Mouse (Mus musculus): ENCODE results near the gene 1700034J05Rik. TPM values are rescaled to one million over a fixed set of nuclear protein-coding genes. Genes with fewer than 3 reads are reported as not detected.

1700034J05Rik gene
- total and polyA plus RNA-seq, 2 experiments: not detected

GRCm38 (mm10) chr6:146978691-146979114 lies 24.5 kb upstream of the 1700034J05Rik start:
- 49% methylated on average over 5 of the region's 5 CpGs for WGBS
- no peak overlapping the region for H3K27ac ChIP-seq (replicated peaks; ENCODE audit: insufficient read depth, low read depth, low read length)

GRCm38 (mm10) chr6:146976446-146976845 lies 22.2 kb upstream of the 1700034J05Rik start:
- H3K4me1 ChIP-seq (ENCODE audit: control insufficient read depth, insufficient read depth, low read length): peaks cover 2% of the 10 kb centered on the region; the same call in 1 of the 2 replicates
- peaks cover 14% of the 10 kb centered on the region; the same call in 1 of the 2 replicates for H3K36me3 ChIP-seq (ENCODE audit: control insufficient read depth, insufficient read depth, low read length)
- 87% methylated on average over 8 of the region's 8 CpGs for WGBS
- H3K9ac ChIP-seq (ENCODE audit: low read depth, low read length): no peak overlapping the region
- H3K27me3 ChIP-seq (ENCODE audit: control insufficient read depth, insufficient read depth, low read length): no peaks in the 10 kb centered on the region
- no peak overlapping the region for H3K4me3 ChIP-seq (ENCODE audit: insufficient read depth, low read depth, low read length)
- TF ChIP-seq POLR2A (IDR thresholded peaks at IDR 0.05; ENCODE audit: extremely low read depth, insufficient read depth, low read length): no peak
- H3K79me2 ChIP-seq (ENCODE audit: control insufficient read depth, insufficient read depth, low read length): peaks cover 2% of the 10 kb centered on the region; the same call in 1 of the 2 replicates
- no peak overlapping the region for H3K27ac ChIP-seq (replicated peaks; ENCODE audit: insufficient read depth, low read depth, low read length)
- no peak for DNase-seq (ENCODE audit: extremely low read depth, low read depth, low spot score)

More at GRCm38 (mm10) chr6:146978691-146979114, 24.5 kb upstream of the 1700034J05Rik start:
- Histone ChIP-seq H3K79me2 (ENCODE audit: control insufficient read depth, insufficient read depth, low read length) (no peaks in the 10 kb centered on the region), H3K27me3 (ENCODE audit: control insufficient read depth, insufficient read depth, low read length) (no peaks in the 10 kb centered on the region), H3K4me1 (ENCODE audit: control insufficient read depth, insufficient read depth, low read length) (peaks cover 2% of the 10 kb centered on the region; the same call in 1 of the 2 replicates), H3K9ac (ENCODE audit: low read depth, low read length) (no peak overlapping the region), H3K36me3 (ENCODE audit: control insufficient read depth, insufficient read depth, low read length) (peaks cover 14% of the 10 kb centered on the region; the same call in 1 of the 2 replicates), H3K4me3 (ENCODE audit: insufficient read depth, low read depth, low read length) (no peak overlapping the region)
- TF ChIP-seq POLR2A (IDR thresholded peaks at IDR 0.05; ENCODE audit: extremely low read depth, insufficient read depth, low read length): no peak
- peak; percentile 62 for TF ChIP-seq CTCF (IDR thresholded peaks at IDR 0.05; ENCODE audit: low read depth, low read length)
- peak; percentile 80 for DNase-seq (ENCODE audit: extremely low read depth, low read depth, low spot score)

GRCm38 (mm10) chr6:146973830-146974229 lies 19.6 kb upstream of the 1700034J05Rik start:
- Histone ChIP-seq H3K79me2 (ENCODE audit: control insufficient read depth, insufficient read depth, low read length) (peaks cover 2% of the 10 kb centered on the region; the same call in 1 of the 2 replicates), H3K4me1 (ENCODE audit: control insufficient read depth, insufficient read depth, low read length) (peaks cover 2% of the 10 kb centered on the region; the same call in 1 of the 2 replicates), H3K27ac (replicated peaks; ENCODE audit: insufficient read depth, low read depth, low read length) (no peak overlapping the region), H3K4me3 (ENCODE audit: insufficient read depth, low read depth, low read length) (no peak overlapping the region), H3K27me3 (ENCODE audit: control insufficient read depth, insufficient read depth, low read length) (no peaks in the 10 kb centered on the region), H3K9ac (ENCODE audit: low read depth, low read length) (no peak overlapping the region), H3K36me3 (ENCODE audit: control insufficient read depth, insufficient read depth, low read length) (peaks cover 10% of the 10 kb centered on the region; the same call in 1 of the 2 replicates)
- TF ChIP-seq POLR2A (IDR thresholded peaks at IDR 0.05; ENCODE audit: extremely low read depth, insufficient read depth, low read length) (no peak), CTCF (IDR thresholded peaks at IDR 0.05; ENCODE audit: low read depth, low read length) (no peak)
- DNase-seq (ENCODE audit: extremely low read depth, low read depth, low spot score): no peak

GRCm38 (mm10) chr6:146973406-146973805 lies 19.2 kb upstream of the 1700034J05Rik start:
- 70% methylated on average over 2 of the region's 2 CpGs for WGBS
- H3K36me3 ChIP-seq (ENCODE audit: control insufficient read depth, insufficient read depth, low read length): peaks cover 10% of the 10 kb centered on the region; the same call in 1 of the 2 replicates
- no peak overlapping the region for H3K4me3 ChIP-seq (ENCODE audit: insufficient read depth, low read depth, low read length)
- H3K4me1 ChIP-seq (ENCODE audit: control insufficient read depth, insufficient read depth, low read length): peaks cover under 1% of the 10 kb centered on the region; the same call in 1 of the 2 replicates
- no peak overlapping the region for H3K27ac ChIP-seq (replicated peaks; ENCODE audit: insufficient read depth, low read depth, low read length)
- H3K9ac ChIP-seq (ENCODE audit: low read depth, low read length): no peak overlapping the region
- DNase-seq (ENCODE audit: extremely low read depth, low read depth, low spot score): no peak
- TF ChIP-seq CTCF (IDR thresholded peaks at IDR 0.05; ENCODE audit: low read depth, low read length): no peak
- TF ChIP-seq POLR2A (IDR thresholded peaks at IDR 0.05; ENCODE audit: extremely low read depth, insufficient read depth, low read length): no peak
- H3K79me2 ChIP-seq (ENCODE audit: control insufficient read depth, insufficient read depth, low read length): peaks cover 2% of the 10 kb centered on the region; the same call in 1 of the 2 replicates
- H3K27me3 ChIP-seq (ENCODE audit: control insufficient read depth, insufficient read depth, low read length): no peaks in the 10 kb centered on the region

- TF ChIP-seq CTCF (IDR thresholded peaks at IDR 0.05; ENCODE audit: low read depth, low read length) (no peak), POLR2A (IDR thresholded peaks at IDR 0.05; ENCODE audit: extremely low read depth, insufficient read depth, low read length) (no peak)
- H3K79me2 ChIP-seq (ENCODE audit: control insufficient read depth, insufficient read depth, low read length): peaks cover 2% of the 10 kb centered on the region; the same call in 1 of the 2 replicates
- no peak overlapping the region for H3K9ac ChIP-seq (ENCODE audit: low read depth, low read length)
- H3K27ac ChIP-seq (replicated peaks; ENCODE audit: insufficient read depth, low read depth, low read length): no peak overlapping the region
- no peaks in the 10 kb centered on the region; the same call in 1 of the 2 replicates for H3K4me1 ChIP-seq (ENCODE audit: control insufficient read depth, insufficient read depth, low read length)
- H3K36me3 ChIP-seq (ENCODE audit: control insufficient read depth, insufficient read depth, low read length): 0 out of 2 replicates have a peak, but pooled peaks cover 5% of the 10 kb centered on the region
- WGBS: 21% methylated on average over 1 of the region's 1 CpGs
- H3K27me3 ChIP-seq (ENCODE audit: control insufficient read depth, insufficient read depth, low read length): no peaks in the 10 kb centered on the region
- DNase-seq (ENCODE audit: extremely low read depth, low read depth, low spot score): peak; percentile 26
- no peak overlapping the region for H3K4me3 ChIP-seq (ENCODE audit: insufficient read depth, low read depth, low read length)
These were observed 18.5 kb upstream of the 1700034J05Rik start for GRCm38 (mm10) chr6:146972740-146973139.

- H3K79me2 ChIP-seq (ENCODE audit: control insufficient read depth, insufficient read depth, low read length): peaks cover 2% of the 10 kb centered on the region; the same call in 1 of the 2 replicates
- H3K36me3 ChIP-seq (ENCODE audit: control insufficient read depth, insufficient read depth, low read length): 0 out of 2 replicates have a peak, but pooled peaks cover 1% of the 10 kb centered on the region
- H3K4me3 ChIP-seq (ENCODE audit: insufficient read depth, low read depth, low read length): no peak overlapping the region
- TF ChIP-seq CTCF (IDR thresholded peaks at IDR 0.05; ENCODE audit: low read depth, low read length): no peak
- no peaks in the 10 kb centered on the region for H3K27me3 ChIP-seq (ENCODE audit: control insufficient read depth, insufficient read depth, low read length)
- H3K9ac ChIP-seq (ENCODE audit: low read depth, low read length): no peak overlapping the region
- no peaks in the 10 kb centered on the region; the same call in 1 of the 2 replicates for H3K4me1 ChIP-seq (ENCODE audit: control insufficient read depth, insufficient read depth, low read length)
- H3K27ac ChIP-seq (replicated peaks; ENCODE audit: insufficient read depth, low read depth, low read length): no peak overlapping the region
- WGBS: 87% methylated on average over 6 of the region's 6 CpGs
- no peak for DNase-seq (ENCODE audit: extremely low read depth, low read depth, low spot score)
These were observed 17.8 kb upstream of the 1700034J05Rik start for GRCm38 (mm10) chr6:146972009-146972408.
